Mouse (Mus musculus) urinary bladder, adult 2 months (tissue): ENCODE measurements around the gene Lrrc23. TPM values are rescaled to one million over a fixed set of nuclear protein-coding genes. Genes with fewer than 3 reads are reported as not detected.

ENCODE experiments used
- DNase-seq: peaks from one replicate; pipeline ENCODE4 v3.0.0; 2022; ENCODE audit warnings: low spot score
- polyA plus RNA-seq: library from polyadenylated mRNA; depleted of rRNA; stranded (reverse); fragments of >200 nt; gene quantifications from 2 replicates; pipeline ENCODE4 v1.2.3, GENCODE M21; 2012

Gene Lrrc23
- polyA plus RNA-seq, 1 experiment, result 1.2 TPM

DNA sequence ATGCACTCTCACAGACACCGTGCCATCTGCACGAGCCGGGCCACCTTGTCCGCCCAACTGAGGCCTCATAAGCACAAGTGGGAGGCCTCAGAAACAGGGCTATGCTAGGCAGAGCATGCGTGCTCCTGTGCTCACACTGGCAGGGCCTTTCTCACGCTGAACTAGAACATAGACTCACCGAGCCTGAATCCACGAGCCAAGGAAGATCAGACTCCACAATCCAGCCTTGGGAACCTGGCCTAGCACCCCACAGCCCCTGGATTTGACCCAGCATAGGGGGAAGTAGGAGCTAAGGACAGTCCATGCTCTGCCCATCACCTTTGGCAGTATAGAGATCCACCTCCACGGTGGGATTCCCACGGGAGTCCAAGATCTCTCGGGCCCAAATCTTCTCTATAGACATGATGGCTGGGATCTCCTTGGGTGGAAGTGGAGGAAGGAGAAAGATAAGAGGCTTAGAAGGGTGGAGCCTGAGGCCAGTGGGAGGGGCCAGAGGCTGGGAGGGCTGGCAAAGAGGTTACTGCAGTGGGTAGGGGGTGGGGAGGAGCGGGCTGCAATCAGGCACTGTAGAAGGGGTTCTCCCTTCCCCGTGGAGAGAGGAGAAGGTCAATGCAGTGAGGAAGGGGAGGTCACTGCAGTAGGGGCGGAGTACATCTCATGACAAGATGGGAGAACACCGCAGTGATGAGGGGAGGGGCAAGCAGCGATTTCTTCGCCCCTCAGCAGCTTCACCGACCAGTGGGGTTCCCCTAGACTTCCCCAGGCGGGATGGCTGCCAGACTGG is 11.4 kb downstream of the Lrrc23 start:
- DNase-seq, result no peak

DNA sequence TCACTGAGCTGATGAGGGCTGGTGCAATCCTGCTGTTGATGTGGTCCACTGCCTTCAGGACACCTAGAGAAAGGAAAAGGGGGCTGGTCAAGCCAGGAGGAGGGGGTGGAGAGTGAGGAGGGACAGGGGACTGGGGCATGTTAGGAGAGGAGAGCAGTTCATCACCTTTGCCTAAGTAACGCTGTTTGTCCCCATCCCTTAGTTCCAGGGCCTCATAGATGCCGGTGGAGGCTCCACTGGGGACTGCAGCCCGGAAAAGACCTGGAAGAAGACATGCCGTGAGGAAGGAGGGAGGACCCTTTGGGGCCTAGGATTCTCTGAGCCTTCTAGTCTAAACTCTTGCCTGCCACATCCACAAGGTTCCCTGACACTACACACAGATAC is 12.0 kb downstream of the Lrrc23 start:
- no peak for DNase-seq

DNA sequence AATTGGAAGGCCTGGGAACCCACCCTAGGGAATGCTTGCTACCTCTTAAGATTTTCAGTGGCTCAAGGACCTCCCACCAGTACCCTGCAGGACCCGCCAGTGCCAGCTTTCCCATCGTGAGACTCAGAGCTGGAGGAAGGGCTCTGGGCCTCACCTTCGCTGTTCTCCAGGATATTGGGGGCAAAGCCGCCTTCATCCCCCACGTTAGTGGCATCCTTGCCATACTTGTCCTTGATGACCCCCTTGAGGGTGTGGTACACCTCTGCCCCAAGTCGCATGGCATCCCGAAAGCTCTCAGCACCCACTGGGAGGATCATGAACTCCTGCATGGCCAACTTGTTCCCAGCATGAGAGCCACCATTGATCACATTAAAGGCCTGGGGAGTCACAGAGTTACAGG is 13.6 kb downstream of the Lrrc23 start:
- DNase-seq, result no peak

DNA sequence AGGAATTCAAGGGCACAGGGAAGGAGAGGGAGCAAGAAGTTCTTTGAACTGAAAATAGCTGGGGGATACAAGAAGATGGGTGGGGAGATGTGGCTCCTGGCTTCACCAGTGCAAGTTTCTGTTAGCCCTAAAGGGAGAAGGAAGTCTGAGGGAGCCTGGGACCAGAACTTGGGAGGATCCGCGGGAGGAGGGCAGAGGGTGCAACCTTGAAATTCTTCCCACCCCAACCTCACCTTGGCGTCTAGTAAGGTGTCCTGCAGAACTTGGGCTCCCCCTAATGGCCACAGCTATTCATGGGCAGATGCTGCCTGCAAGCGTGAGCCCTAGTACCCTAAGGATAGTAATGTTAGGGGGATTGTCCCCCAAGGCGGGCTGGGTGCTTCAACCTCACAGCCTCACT is 20.3 kb downstream of the Lrrc23 start:
- DNase-seq, result peak; percentile 68

DNA sequence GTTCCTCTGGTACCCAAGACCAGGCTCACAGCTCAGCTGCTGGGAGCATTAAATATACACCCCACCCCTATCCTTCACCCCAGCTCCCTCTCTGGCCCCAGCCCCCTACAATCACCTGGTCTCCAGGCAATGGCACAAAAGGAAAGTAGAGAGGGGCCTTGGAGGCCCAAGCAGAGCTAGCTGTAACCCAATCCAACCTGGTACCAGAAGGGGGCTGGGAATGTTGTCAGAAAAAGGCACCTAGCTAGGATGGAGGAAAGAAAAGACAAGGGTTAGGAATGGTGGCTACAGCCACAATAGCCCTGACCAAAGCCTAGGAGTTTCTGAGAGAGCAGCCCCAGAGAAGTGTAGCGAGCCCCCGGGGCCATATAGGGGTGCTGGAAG is 20.7 kb downstream of the Lrrc23 start:
- no peak for DNase-seq

DNA sequence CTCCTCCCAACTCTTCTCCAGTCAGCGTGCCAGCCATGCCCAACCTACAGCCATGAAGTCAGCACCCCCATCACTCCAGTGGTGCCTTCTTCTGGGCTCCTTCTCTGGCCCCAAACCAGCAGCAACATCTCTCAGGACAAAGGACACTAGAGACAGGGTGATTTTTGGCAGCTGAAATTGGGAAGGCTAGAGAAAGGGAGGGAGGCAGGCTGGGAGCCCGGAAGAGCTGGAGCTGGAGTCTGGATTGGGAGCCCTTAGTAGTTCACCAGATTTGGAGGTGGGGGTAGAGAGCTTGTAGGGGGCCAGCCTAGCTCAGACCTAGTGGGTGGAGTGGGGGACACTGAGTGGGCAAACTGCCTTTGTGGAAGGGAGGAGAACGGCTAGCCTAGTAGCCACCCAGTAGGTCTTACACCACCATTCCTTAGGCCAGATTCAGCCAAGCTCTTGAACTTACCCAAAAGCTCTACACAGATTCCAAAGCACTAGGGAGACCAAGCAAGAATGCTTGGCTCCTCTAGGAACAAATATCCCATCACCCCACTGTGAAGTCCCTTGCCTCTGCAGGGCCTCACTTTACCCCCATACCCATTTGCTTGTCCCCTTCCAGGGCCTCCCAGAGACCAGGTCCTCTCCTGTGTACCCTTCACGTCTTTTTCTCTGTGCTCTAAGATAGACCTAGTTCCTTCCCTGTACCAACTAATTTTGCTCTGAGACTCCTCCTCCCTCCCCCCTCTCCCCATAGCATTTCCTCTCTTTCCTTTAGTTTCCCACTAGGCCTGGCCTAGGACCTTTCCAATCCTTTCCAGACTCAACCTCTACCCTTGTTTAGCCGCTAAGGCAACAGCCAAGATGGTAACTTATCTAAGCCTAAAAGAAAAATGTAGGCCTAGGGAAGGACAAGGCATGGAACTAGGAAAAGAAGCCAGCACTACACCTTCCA is 21.3 kb downstream of the Lrrc23 start:
- DNase-seq, result no peak

DNA sequence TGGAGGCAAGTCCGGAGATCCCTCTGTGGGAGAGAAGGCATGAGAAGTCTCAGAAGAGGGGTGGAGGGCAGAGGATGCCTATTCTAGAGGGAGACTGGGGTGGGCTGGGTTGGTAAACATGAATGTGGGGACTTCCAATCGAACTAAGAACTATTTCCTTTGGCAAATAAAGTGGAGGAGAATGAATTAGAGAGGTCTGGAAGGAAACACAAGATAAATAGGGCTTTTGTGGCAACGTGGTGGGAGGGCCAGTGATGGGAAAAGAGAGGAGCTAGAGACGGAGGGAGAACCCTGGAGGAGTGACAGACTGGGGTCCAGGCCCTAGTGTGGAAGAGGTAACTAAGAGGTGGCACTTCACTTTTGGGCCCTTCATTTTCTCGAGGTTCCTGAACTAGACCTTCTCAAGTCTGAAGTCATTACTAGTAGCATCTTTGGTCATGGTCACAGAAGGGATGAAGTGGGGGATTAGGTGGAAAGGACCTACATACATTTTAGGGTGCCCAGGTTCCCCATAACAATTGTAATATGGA is 22.1 kb downstream of the Lrrc23 start:
- DNase-seq, result no peak

DNA sequence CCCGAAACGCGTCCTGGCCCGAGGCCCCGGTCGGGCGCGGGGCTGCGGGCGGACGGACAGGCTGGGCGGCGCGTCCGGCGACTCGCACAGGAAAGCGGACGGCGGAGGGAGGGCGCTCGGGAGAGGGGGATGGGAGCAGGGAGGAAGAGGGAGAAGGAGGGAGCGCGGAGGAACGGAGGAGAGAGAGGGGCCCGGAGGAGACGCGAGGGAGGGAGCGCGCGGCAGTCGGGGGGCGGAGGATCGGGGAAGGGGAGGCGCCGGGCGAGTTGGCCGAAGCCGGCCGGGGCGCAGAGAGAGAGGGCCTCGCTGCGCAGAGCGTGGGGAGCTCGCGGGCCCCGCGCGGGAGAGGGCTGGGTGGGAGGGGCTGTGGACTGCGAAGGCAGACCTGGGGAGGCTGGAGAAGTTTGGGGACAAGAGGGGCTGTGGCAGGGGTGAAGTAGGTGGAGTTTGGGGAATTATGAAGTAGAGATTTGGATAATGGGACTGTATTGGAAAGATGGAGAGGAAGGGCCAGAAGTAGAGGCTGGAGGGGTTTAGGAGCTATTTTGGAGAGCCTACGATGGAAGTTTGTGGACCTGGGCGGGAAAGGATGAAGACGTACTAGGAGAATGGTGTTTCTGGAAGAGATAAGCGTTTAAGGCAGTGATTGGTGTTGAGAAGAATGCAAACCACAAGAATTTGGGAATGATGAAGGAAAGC is 22.7 kb downstream of the Lrrc23 start:
- peak; percentile 80 for DNase-seq

DNA sequence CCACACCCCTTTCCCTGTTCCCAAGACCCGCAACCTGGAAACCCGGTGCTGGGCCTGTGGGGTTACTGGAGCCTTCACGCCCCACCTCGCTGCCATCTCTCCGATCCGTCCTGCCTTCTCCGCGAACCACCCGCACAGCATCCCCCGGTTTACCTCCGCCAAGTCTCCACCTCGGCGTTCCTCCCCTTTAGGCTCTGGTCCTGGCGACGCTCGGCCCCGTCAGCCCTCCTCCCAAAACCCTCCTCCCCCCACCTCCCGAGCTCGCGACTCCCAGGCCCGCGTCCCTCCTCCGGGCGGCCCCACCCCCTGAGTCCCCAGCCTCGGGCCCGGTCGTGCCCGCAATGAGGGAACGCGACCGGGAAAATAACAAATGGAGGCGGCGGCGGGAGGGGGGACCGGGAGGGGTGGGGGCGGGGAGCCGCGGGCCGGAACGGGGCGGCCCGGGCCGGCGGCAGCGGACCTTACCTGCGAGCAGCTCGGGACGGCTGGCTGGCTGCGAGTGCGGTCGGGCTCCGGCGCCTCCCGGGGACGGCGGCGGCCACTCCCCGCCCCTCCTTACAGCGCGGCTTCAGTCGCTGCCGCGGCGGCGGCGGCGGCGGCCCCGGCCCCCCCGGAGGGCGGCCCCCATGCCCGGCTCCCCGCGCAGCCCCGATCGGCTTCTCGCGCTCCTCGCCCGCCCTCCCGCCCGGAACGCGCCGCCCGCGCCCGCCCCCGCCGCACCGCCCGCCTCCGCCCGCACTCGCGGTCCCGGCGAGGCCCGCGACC is 23.5 kb downstream of the Lrrc23 start, which contains the start of the genes Gm45234 and Atn1:
TSS of gene Gm45234 (minus strand) at position 191 of the 765 bp plus-strand sequence.
TSS of gene Atn1 (minus strand) at position 694 of the 765 bp plus-strand sequence.
- DNase-seq, result peak; percentile 72

DNA sequence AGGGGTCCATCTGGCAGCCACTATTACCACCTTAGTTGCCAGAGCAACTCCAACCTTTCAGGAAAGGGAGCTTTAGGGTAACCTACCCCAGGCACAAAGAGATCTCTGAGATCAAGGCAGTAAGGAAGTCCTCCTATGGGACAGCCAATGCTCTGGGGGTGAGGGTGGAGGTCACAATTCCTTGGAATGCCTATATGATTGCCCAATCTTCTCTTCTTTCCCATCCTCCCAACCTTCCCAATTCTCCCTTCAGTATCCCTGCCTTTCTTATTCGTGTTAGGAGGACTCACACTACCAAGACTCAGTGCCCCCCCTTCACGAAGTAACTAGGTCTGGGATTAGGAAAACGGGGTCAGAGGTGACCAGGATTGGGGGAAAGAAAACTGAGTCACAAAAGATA is 24.2 kb downstream of the Lrrc23 start:
- no peak for DNase-seq

DNA sequence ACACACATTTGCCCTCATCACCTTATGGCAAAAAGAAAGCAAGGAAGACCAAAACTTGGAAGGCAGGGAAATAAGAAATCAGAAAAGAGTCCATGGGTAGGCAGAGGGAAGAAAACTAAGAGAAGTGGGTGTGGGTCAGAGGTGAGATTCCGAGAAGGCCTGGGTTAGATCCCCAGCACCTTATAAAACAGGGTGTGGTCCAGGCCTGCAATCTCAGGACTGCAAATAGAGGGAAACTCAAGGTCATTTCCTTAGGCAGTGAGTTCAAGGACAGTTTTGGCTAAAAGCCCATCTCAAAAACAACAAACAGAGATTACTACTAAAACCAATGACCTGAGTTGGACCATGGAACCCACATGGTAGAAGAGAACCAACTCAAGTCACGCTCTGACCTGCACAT is 25.7 kb downstream of the Lrrc23 start:
- no peak for DNase-seq

DNA sequence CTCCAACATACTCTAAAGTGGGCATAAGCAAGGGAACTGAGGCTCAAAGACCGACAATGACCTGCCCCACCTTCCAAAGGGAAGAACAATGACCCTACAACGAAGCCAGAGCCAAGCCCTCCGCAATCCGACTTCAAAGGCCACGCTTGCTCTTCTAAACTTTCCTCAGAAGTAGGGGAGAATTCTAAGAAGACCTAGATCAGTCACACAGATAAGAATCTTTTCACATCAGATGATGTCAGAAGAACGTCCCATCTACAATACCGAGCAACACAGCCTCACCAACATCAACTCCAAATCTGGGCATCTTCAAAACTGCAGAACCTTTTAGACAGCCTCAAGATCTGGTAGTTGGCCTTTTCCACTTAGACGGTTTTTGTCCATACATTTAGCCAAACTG is 29.1 kb downstream of the Lrrc23 start:
- no peak for DNase-seq

DNA sequence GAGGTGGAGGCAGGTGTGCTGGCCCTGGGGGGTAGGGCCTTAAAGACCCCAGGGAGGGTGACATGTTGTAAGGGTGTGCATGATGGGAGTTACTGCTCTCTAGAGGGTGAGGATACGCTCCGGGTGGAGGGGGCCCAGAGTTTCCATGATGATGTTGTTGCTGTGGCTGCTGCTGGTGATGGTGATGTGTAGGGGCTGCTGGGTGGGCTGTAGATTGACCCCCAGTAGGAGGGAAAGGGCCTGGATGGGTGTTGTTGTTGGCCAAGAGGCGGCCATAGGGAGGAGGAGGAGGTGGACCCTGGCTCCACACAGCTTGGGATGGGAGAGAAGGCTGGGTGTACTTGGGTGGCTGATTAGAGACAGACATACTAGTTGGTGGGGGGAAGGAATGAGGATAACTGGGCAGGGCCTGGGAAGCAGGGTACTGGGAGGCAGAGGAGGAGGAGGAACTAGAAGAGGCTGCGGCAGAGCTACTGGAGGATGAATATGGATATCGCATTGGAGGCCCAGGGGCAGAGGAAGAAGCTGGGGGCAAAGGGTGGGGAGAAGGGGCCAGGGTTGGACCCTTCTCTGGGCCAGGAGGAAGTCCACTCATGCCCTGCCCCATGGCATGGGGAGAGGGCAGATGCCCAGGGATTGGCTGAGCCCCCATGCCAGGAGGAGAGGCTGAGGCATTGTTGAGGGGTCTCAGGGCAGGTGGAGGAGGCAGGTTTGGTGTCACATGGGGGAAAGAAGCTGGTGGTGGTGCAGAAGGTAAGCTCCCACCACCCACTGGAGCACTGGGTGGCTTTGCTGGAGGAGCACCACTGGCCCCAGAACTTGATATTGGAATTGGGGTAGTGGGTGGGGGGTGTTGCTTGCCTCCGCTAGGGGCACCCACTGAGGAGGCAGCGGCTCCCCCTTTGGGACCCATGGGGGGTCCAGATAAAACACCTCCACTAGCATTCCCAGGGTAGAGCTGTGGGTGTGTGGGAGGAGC is 32.6 kb downstream of the Lrrc23 start:
- no peak for DNase-seq

DNA sequence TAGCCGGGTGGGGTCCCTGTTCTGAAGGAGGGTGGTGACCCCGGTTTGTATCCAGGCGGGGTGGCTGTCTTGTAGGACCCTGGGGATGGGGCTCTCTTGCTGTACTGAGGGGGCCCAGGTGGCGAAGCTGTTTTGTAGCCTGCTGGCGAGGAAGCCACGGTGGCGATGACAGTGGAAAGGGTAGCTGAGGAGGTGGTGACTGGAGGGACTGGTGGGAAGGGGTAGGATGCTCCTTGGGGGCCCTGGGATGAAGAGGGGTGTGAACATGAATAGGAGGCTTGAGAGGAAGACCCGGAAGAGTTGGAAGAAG is 33.3 kb downstream of the Lrrc23 start:
- no peak for DNase-seq

DNA sequence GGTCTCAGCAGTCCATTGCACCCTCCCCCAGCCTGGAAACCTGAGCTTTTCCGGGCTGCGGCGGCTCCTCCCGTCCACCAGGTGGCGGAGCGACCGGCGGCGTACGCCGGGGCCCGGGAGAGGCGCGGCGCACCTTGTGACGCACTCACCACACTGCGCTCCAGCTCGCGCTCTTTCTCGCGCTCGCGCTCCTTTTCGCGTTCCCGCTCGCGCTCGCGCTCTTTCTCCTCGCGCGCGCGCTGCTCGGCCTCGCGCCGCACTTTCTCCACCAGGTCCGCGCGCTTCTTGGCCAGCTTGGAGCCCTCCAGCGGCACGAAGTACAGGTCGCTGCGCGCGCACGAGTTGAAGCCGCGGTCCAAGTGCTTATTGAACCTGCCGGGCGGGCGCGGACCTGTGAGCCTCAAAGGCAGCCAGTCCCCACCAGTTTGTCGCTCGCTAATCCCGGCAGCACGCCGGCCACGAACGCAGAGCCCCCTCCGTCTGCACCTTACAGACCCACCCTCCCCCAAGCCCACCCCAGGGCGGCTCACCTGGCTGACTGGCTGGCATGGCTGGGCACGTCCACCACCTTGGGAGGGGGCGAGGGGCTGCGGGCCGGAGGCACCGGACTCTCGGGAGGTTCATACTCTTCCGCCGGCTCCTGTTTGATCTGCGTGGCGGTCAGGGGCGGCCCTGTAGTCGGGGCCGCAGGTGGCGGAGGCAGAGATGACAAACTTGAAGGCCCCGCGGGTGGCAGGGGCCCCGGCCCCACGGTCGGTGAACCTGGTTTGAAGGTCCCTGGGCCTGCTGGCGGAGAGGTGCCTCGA is 33.8 kb downstream of the Lrrc23 start:
- peak; percentile 92 for DNase-seq

DNA sequence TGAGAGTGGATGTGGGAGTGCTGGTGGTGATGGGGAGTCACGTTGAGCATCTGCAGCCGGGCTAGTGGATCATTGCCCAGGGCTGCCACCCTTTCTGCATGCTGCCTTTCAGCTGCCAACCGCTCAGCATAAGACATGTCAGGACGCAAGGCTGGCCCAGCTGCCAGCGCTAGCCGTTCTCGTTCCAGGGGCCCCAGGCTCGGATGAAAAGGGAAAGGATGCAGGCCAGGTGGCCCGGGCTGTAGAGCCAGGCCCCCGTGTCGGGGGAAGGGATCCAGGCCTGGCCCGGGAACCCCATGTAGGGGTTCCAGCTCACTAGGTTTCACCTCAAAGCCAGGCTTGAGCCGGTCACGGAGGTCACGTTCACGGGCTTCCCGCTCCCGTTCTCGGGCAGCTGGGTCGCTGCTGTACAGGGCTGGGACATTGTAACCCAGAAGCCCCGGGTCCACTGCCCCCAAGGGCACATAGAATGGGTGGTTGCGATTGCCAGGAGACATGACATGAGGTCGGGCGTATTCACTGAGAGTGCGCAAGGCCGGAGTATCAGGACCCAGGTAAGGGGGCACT is 34.7 kb downstream of the Lrrc23 start:
- DNase-seq, result peak; percentile 51

DNA sequence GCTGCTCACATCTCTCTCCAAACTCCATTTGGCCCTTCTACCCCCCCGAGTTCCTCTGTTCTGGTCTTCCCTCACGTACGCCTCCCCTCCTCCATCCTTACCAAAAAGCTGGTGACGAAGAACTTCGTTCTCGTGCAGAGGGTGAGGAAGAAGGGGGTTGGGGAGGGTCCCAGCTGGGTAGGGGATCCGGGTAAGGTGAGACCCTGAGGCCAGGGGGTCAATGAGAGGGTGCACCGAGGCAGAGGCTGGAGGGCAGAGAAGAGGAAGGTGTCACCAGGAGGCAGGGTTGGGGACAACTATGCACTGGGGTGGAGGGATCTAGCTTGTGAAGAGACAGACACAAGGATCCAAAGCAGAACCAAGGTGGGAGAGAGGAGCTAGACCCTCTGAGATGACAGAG is 35.9 kb downstream of the Lrrc23 start:
- DNase-seq, result no peak

DNA sequence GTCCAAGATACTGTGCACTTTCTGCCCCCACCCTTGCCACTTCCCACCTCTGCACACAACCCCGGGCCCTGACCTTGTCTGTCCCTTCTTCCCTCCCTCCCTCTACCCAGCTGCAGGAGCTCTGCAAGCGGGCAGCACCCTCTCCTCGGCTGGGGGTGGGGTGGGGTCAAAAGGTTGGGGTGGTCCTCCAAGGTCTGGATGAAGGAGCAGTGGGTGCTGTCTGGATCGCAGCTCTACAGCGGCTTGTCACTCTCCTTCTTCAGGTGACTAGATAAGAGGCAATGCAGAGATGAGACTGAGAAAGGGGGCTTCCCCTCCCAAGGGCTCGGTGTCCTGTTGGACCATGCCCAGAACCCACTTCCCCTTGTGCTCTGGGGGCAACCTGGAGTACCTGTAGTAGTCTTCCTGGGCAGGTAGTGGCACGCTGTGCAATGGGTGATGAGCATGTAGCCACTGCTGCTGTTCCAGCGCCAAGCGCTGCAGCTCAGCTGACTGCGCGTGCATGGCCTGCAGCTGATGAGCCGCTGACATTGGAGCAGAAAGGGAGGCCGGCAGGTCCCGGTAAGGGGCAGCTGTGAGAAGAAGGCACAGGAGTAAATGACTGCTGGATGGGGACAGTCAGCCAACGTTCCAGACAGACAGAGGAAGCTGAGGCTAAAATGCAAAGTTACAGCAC is 36.5 kb downstream of the Lrrc23 start:
- DNase-seq, result no peak
